Mouse (Mus musculus): Measurements from ENCODE around the gene Acoxl.

Gene Acoxl

GRCm38 (mm10) chr2:128038259-128038890 is 199.7 kb downstream of the Acoxl start:
- DNase-seq = no peak

- DNase-seq = no peak
Observed at GRCm38 (mm10) chr2:128041066-128041750, 202.5 kb downstream of the Acoxl start.

GRCm38 (mm10) chr2:128046454-128046853 is 207.8 kb downstream of the Acoxl start:
- no peak for DNase-seq

- no peak for DNase-seq
Observed at GRCm38 (mm10) chr2:128054905-128055304, 216.2 kb downstream of the Acoxl start.

GRCm38 (mm10) chr2:128057872-128058271 is 219.2 kb downstream of the Acoxl start:
- DNase-seq = no peak

- DNase-seq = no peak
Observed at GRCm38 (mm10) chr2:128058627-128059026, 220.0 kb downstream of the Acoxl start.

GRCm38 (mm10) chr2:128060213-128060612 is 221.5 kb downstream of the Acoxl start:
- no peak for DNase-seq

GRCm38 (mm10) chr2:128060680-128061287 is 222.1 kb downstream of the Acoxl start:
- no peak for DNase-seq

GRCm38 (mm10) chr2:128061491-128061890 is 222.8 kb downstream of the Acoxl start:
- DNase-seq = no peak

- DNase-seq = no peak
Observed at GRCm38 (mm10) chr2:128062756-128063155, 224.1 kb downstream of the Acoxl start.

GRCm38 (mm10) chr2:128065013-128065412 is 226.3 kb downstream of the Acoxl start:
- no peak for DNase-seq

- DNase-seq = no peak
Observed at GRCm38 (mm10) chr2:128065576-128065975, 226.9 kb downstream of the Acoxl start.

GRCm38 (mm10) chr2:128067162-128067561 is 228.5 kb downstream of the Acoxl start:
- no peak for DNase-seq

- DNase-seq = peak; percentile 55 to 57
Observed at GRCm38 (mm10) chr2:128067596-128067995, 228.9 kb downstream of the Acoxl start.

- no peak for DNase-seq
Observed at GRCm38 (mm10) chr2:128068176-128068575, 229.5 kb downstream of the Acoxl start.

GRCm38 (mm10) chr2:128069025-128069424 is 230.3 kb downstream of the Acoxl start:
- DNase-seq = no peak

GRCm38 (mm10) chr2:128071791-128072190 is 233.1 kb downstream of the Acoxl start:
- no peak for DNase-seq

GRCm38 (mm10) chr2:128072944-128073343 is 234.3 kb downstream of the Acoxl start:
- DNase-seq = no peak

- no peak for DNase-seq
Observed at GRCm38 (mm10) chr2:128073603-128074002, 234.9 kb downstream of the Acoxl start.

GRCm38 (mm10) chr2:128076936-128077335 is 238.3 kb downstream of the Acoxl start:
- DNase-seq = peak; percentile 9 to 22

- DNase-seq = no peak
Observed at GRCm38 (mm10) chr2:128078859-128079258, 240.2 kb downstream of the Acoxl start.

GRCm38 (mm10) chr2:128079316-128079715 is 240.6 kb downstream of the Acoxl start:
- DNase-seq = no peak

GRCm38 (mm10) chr2:128083844-128084243 is 245.2 kb downstream of the Acoxl start:
- DNase-seq = no peak

GRCm38 (mm10) chr2:128084607-128085006 is 245.9 kb downstream of the Acoxl start:
- no peak for DNase-seq
